ENCODE assay signal across 25 mouse cellular contexts in genomic region chr14:24872931-24873330, GRCm38 (mm10).
DNase-seq lines count a peak whose midpoint lies in the region; ATAC-seq and TF ChIP-seq lines count a peak whose summit lies in the region.
"Had no signal": no experiment of that assay in that cellular context is flagged by ENCODE, and none has a peak within 500 bp of the region (broad histone marks: within the 10 kb centered on the region; RNA-seq: fewer than 3 reads in every experiment).

No protein-coding gene starts in this region.

- no peak overlapping the region for H3K4me2 ChIP-seq in liver, embryonic 11.5 days
- no peak overlapping the region for H3K4me2 ChIP-seq in liver, postnatal 0 days (ENCODE audit: low read depth, low read length)
- H3K4me2 ChIP-seq: heart, embryonic 11.5 days; hindbrain, embryonic 13.5 days had no signal

- no peak overlapping the region for H3K9ac ChIP-seq in liver, embryonic 11.5 days (ENCODE audit: low read depth, low read length)
- H3K9ac ChIP-seq in liver, postnatal 0 days (replicated peaks): no peak overlapping the region
- H3K9ac ChIP-seq: hindbrain, embryonic 13.5 days had no signal

- WGBS in liver, embryonic 11.5 days: 40% methylated on average over 3 of the region's 3 CpGs
- 38% methylated on average over 3 of the region's 3 CpGs for WGBS in liver, postnatal 0 days (ENCODE audit: insufficient replicate concordance)
- WGBS in limb, embryonic 10.5 days: 64% methylated on average over 3 of the region's 3 CpGs

- H3K27ac ChIP-seq in liver, embryonic 11.5 days (ENCODE audit: low read depth, low read length): no peak overlapping the region
- no peak overlapping the region for H3K27ac ChIP-seq in liver, postnatal 0 days (ENCODE audit: low read depth)
- no peak overlapping the region for H3K27ac ChIP-seq in limb, embryonic 10.5 days
- H3K27ac ChIP-seq: gastrocnemius, adult 2 months; heart, adult 2 months had no signal

- H3K4me3 ChIP-seq in liver, embryonic 11.5 days (ENCODE audit: low read depth, low read length): no peak overlapping the region
- no peak overlapping the region for H3K4me3 ChIP-seq in liver, postnatal 0 days (ENCODE audit: low read depth, low read length)
- no peak overlapping the region for H3K4me3 ChIP-seq in limb, embryonic 10.5 days
- H3K4me3 ChIP-seq: forebrain, embryonic 10.5 days; gastrocnemius, adult 2 months; heart, adult 2 months; hindbrain, embryonic 10.5 days; hindbrain, embryonic 13.5 days had no signal

- no peak for ATAC-seq in liver, embryonic 11.5 days (replicated peaks; ENCODE audit: low FRiP score)
- no peak for ATAC-seq in liver, postnatal 0 days
- ATAC-seq: activated CD4-positive, CD25-positive, alpha-beta regulatory T cell, adult 4 months; CD4-positive, CD25-positive, alpha-beta regulatory T cell, adult 4 months; forebrain, embryonic 16.5 days; hindbrain, embryonic 16.5 days had no signal

- DNase-seq in heart, adult 11 months: peak; percentile 51
- no peak for DNase-seq in heart, postnatal 25 days (ENCODE audit: low spot score)
- DNase-seq in liver, embryonic 11.5 days (ENCODE audit: low spot score): peak; percentile 25
- no peak for DNase-seq in liver, postnatal 0 days
- DNase-seq in retina, postnatal 1 day: peak; percentile 40
- DNase-seq in retina, embryonic 14.5 days (ENCODE audit: low spot score): no peak
- DNase-seq in limb, embryonic 10.5 days (ENCODE audit: low spot score): peak; percentile 20
- DNase-seq in adrenal gland, adult 18-20 months (ENCODE audit: low spot score in 2 of 2): no peak
- DNase-seq: adrenal gland, postnatal 10 days; adrenal gland, postnatal 36 days; cerebellum, adult 18-20 months; cerebellum, adult 9-10 months; cerebellum, postnatal 14 days; gastrocnemius, adult 2 months; gastrocnemius, postnatal 14 days; heart, adult 2 months; heart, postnatal 36 days had no signal

- intact Hi-C loops in heart, postnatal 25 days (cut with DNase I): no loop called here

- no peaks in the 10 kb centered on the region for H3K36me3 ChIP-seq in liver, embryonic 11.5 days (ENCODE audit: control insufficient read depth, insufficient read depth, low read length)
- H3K36me3 ChIP-seq in liver, postnatal 0 days (replicated peaks; ENCODE audit: insufficient read depth, low read length): no peaks in the 10 kb centered on the region
- no peaks in the 10 kb centered on the region for H3K36me3 ChIP-seq in limb, embryonic 10.5 days
- H3K36me3 ChIP-seq: forebrain, embryonic 10.5 days; hindbrain, embryonic 10.5 days; hindbrain, embryonic 13.5 days had no signal

- no peak for TF ChIP-seq CTCF in liver, postnatal 0 days (IDR thresholded peaks at IDR 0.05; ENCODE audit: low read depth)

- no peaks in the 10 kb centered on the region for H3K9me3 ChIP-seq in liver, embryonic 11.5 days (ENCODE audit: control insufficient read depth, low read length)
- H3K9me3 ChIP-seq in liver, postnatal 0 days (ENCODE audit: low read length): no peaks in the 10 kb centered on the region
- no peaks in the 10 kb centered on the region for H3K9me3 ChIP-seq in limb, embryonic 10.5 days (replicated peaks)
- H3K9me3 ChIP-seq: forebrain, embryonic 10.5 days; hindbrain, embryonic 10.5 days; hindbrain, embryonic 13.5 days had no signal

- TF ChIP-seq EP300 in liver, postnatal 0 days (IDR thresholded peaks at IDR 0.05; ENCODE audit: low read depth): no peak

- no peaks in the 10 kb centered on the region for H3K27me3 ChIP-seq in liver, embryonic 11.5 days (replicated peaks; ENCODE audit: control insufficient read depth, insufficient read depth, low read length)
- H3K27me3 ChIP-seq in liver, postnatal 0 days (ENCODE audit: insufficient read depth, low read length): no peaks in the 10 kb centered on the region
- no peaks in the 10 kb centered on the region for H3K27me3 ChIP-seq in limb, embryonic 10.5 days (ENCODE audit: low read depth, poor library complexity, severe bottlenecking)
- H3K27me3 ChIP-seq: hindbrain, embryonic 13.5 days had no signal

- H3K4me1 ChIP-seq in liver, embryonic 11.5 days (replicated peaks; ENCODE audit: control insufficient read depth, insufficient read depth, low read length): 0 out of 2 replicates have a peak, but pooled peaks cover 2% of the 10 kb centered on the region
- no peaks in the 10 kb centered on the region for H3K4me1 ChIP-seq in liver, postnatal 0 days (ENCODE audit: insufficient read depth)
- H3K4me1 ChIP-seq in limb, embryonic 10.5 days: peaks cover 25% of the 10 kb centered on the region

Comparison
In these comparisons a context has a peak if more than half of its experiments do, and no peak if none do; other contexts are left out.
1. DNase-seq: peak in heart, adult 11 months (single experiment), liver, embryonic 11.5 days (single experiment), retina, postnatal 1 day (single experiment) and limb, embryonic 10.5 days (single experiment); none in heart, postnatal 25 days (single experiment), liver, postnatal 0 days (single experiment), retina, embryonic 14.5 days (single experiment) and adrenal gland, adult 18-20 months (0 of 2).